Mouse (Mus musculus) embryonic facial prominence, embryonic 10.5 days (tissue): ENCODE data around the gene Hecw2. TPM values are rescaled to one million over a fixed set of nuclear protein-coding genes. Genes with fewer than 3 reads are reported as not detected.

Source experiments
- DNase-seq: peaks from one replicate; pipeline ENCODE4 v3.0.0-alpha.2; 2017; ENCODE audit warnings: low spot score
- H3K27ac ChIP-seq: fragments of 300-500 bp; sonication (generic); replicated peaks from 2 replicates; pipeline ENCODE4 v1.5.1; 2016; ENCODE audit warnings: mild to moderate bottlenecking
- H3K27me3 ChIP-seq: fragments of 300-500 bp; sonication (generic); replicated peaks from 2 replicates; pipeline ENCODE4 v1.6.1; 2016; ENCODE audit warnings: low read depth, mild to moderate bottlenecking; ENCODE audit not compliant: poor library complexity, severe bottlenecking
- H3K36me3 ChIP-seq: fragments of 300-500 bp; sonication (generic); replicated peaks from 2 replicates; pipeline ENCODE4 v1.6.1; 2016; ENCODE audit warnings: mild to moderate bottlenecking, moderate library complexity
- H3K4me1 ChIP-seq: fragments of 300-500 bp; sonication (generic); 2 replicates; pipeline ENCODE4 v1.6.1; 2016
- H3K4me3 ChIP-seq: fragments of 300-500 bp; sonication (generic); 2 replicates; pipeline ENCODE4 v1.5.1; 2016; ENCODE audit warnings: mild to moderate bottlenecking, moderate library complexity
- H3K9me3 ChIP-seq: fragments of 300-500 bp; sonication (generic); 2 replicates; pipeline ENCODE4 v1.6.1; 2016; ENCODE audit warnings: mild to moderate bottlenecking
- WGBS: fragments of 180-500 bp; shearing (Covaris S2); methylation state at CpG from one replicate; pipeline ENCODE4 v1.1.7; 2016; 5-methylcytosine and 5-hydroxymethylcytosine counted together
- polyA plus RNA-seq: library from polyadenylated mRNA; unstranded; fragments of >200 nt; fragmentation: Nextera tagmentation; extraction: Ambion mirVana; gene quantifications from 2 replicates; pipeline ENCODE4 v1.2.1, GENCODE M21; 2016

Hecw2 gene
- polyA plus RNA-seq, 1 experiment from 2014 or later: 3.9 TPM

- Histone ChIP-seq H3K27ac (no peak overlapping the region), H3K27me3 (no peaks in the 10 kb centered on the region), H3K36me3 (no peaks in the 10 kb centered on the region), H3K9me3 (no peaks in the 10 kb centered on the region), H3K4me3 (no peak overlapping the region), H3K4me1 (no peaks in the 10 kb centered on the region)
- DNase-seq: no peak
- WGBS: 79% methylated on average over 3 of the region's 3 CpGs
Observed at GRCm38 (mm10) chr1:53797811-53798210, 397.2 kb downstream of the Hecw2 start.

GRCm38 (mm10) chr1:53797074-53797473 lies 397.9 kb downstream of the Hecw2 start:
- no peak overlapping the region for H3K27ac ChIP-seq
- H3K36me3 ChIP-seq: no peaks in the 10 kb centered on the region
- H3K27me3 ChIP-seq: no peaks in the 10 kb centered on the region
- H3K9me3 ChIP-seq: no peaks in the 10 kb centered on the region
- H3K4me1 ChIP-seq: no peaks in the 10 kb centered on the region
- no peak overlapping the region for H3K4me3 ChIP-seq
- DNase-seq: no peak
- 91% methylated on average over 5 of the region's 5 CpGs for WGBS

GRCm38 (mm10) chr1:53796271-53796670 lies 398.7 kb downstream of the Hecw2 start:
- Histone ChIP-seq H3K27me3 (no peaks in the 10 kb centered on the region), H3K4me1 (no peaks in the 10 kb centered on the region), H3K9me3 (no peaks in the 10 kb centered on the region), H3K27ac (no peak overlapping the region), H3K4me3 (no peak overlapping the region), H3K36me3 (no peaks in the 10 kb centered on the region)
- 95% methylated on average over 6 of the region's 6 CpGs for whole genome bisulfite sequencing
- no peak for DNase-seq

GRCm38 (mm10) chr1:53795591-53795990 lies 399.4 kb downstream of the Hecw2 start:
- no peaks in the 10 kb centered on the region for H3K27me3 ChIP-seq
- H3K27ac ChIP-seq: no peak overlapping the region
- 69% methylated on average over 4 of the region's 4 CpGs for WGBS
- no peaks in the 10 kb centered on the region for H3K4me1 ChIP-seq
- DNase-seq: no peak
- no peaks in the 10 kb centered on the region for H3K36me3 ChIP-seq
- H3K4me3 ChIP-seq: no peak overlapping the region
- no peaks in the 10 kb centered on the region for H3K9me3 ChIP-seq

GRCm38 (mm10) chr1:53795081-53795480 lies 399.9 kb downstream of the Hecw2 start:
- 94% methylated on average over 5 of the region's 5 CpGs for WGBS
- Histone ChIP-seq H3K9me3 (no peaks in the 10 kb centered on the region), H3K27me3 (no peaks in the 10 kb centered on the region), H3K4me1 (no peaks in the 10 kb centered on the region), H3K36me3 (no peaks in the 10 kb centered on the region), H3K27ac (no peak overlapping the region), H3K4me3 (no peak overlapping the region)
- no peak for DNase-seq

- Histone ChIP-seq H3K4me3 (no peak overlapping the region), H3K27me3 (no peaks in the 10 kb centered on the region), H3K27ac (no peak overlapping the region), H3K9me3 (no peaks in the 10 kb centered on the region), H3K4me1 (no peaks in the 10 kb centered on the region), H3K36me3 (no peaks in the 10 kb centered on the region)
- DNase-seq: no peak
- 81% methylated on average over 2 of the region's 2 CpGs for WGBS
Observed at GRCm38 (mm10) chr1:53794279-53794678, 400.7 kb downstream of the Hecw2 start.

GRCm38 (mm10) chr1:53791343-53791742 lies 403.6 kb downstream of the Hecw2 start:
- Histone ChIP-seq H3K9me3 (no peaks in the 10 kb centered on the region), H3K36me3 (no peaks in the 10 kb centered on the region), H3K4me1 (no peaks in the 10 kb centered on the region), H3K27me3 (no peaks in the 10 kb centered on the region), H3K4me3 (no peak overlapping the region), H3K27ac (no peak overlapping the region)
- no peak for DNase-seq
- WGBS: 90% methylated on average over 2 of the region's 2 CpGs

GRCm38 (mm10) chr1:53784721-53785418 lies 410.1 kb downstream of the Hecw2 start, which contains the start of gene Stk17b:
TSS of gene Stk17b (minus strand) at chr1:53785224.
- H3K4me3 ChIP-seq: peak within 1 kb of the TSS; percentile 90
- DNase-seq: peak; percentile 97
- H3K36me3 ChIP-seq: no peaks in the 10 kb centered on the region
- no peaks in the 10 kb centered on the region for H3K4me1 ChIP-seq
- H3K9me3 ChIP-seq: no peaks in the 10 kb centered on the region
- no peaks in the 10 kb centered on the region for H3K27me3 ChIP-seq
- WGBS: under 1% methylated on average over 81 of the region's 81 CpGs
- peak within 1 kb of the TSS; percentile 91 for H3K27ac ChIP-seq

- DNase-seq: peak; percentile 55
- Histone ChIP-seq H3K4me3 (peak overlapping the region; percentile 90), H3K36me3 (no peaks in the 10 kb centered on the region), H3K27me3 (no peaks in the 10 kb centered on the region), H3K27ac (peak overlapping the region; percentile 91), H3K9me3 (no peaks in the 10 kb centered on the region), H3K4me1 (no peaks in the 10 kb centered on the region)
- under 1% methylated on average over 17 of the region's 17 CpGs for WGBS
Observed at GRCm38 (mm10) chr1:53784291-53784720, 410.7 kb downstream of the Hecw2 start.

DNA sequence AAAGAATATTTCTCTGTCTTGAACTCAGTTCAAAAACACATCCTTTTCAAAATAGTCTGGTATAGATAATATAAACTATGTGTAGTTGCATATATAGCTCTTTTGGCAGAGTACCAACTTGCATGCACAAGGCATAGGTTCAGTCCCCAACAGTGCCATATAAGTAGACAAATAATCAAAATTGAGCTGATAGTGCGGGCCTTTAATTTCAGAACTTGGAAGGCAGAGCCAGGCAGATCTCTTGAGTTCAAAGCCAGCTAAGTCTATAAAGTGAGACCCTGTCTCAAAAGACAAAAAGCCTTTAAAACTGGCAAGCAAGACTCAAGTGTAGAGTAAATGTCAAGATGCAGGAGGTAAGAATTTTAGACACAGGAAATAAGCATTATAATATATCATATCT lies 412.0 kb downstream of the Hecw2 start:
- Histone ChIP-seq H3K27me3 (no peaks in the 10 kb centered on the region), H3K4me3 (no peak overlapping the region), H3K36me3 (no peaks in the 10 kb centered on the region), H3K27ac (no peak overlapping the region), H3K4me1 (no peaks in the 10 kb centered on the region), H3K9me3 (no peaks in the 10 kb centered on the region)
- 93% methylated on average over 1 of the region's 1 CpGs for WGBS
- DNase-seq: no peak

- H3K4me1 ChIP-seq: no peaks in the 10 kb centered on the region
- DNase-seq: no peak
- no peaks in the 10 kb centered on the region for H3K27me3 ChIP-seq
- H3K9me3 ChIP-seq: no peaks in the 10 kb centered on the region
- H3K36me3 ChIP-seq: no peaks in the 10 kb centered on the region
- no peak overlapping the region for H3K4me3 ChIP-seq
- WGBS: 85% methylated on average over 3 of the region's 3 CpGs
- no peak overlapping the region for H3K27ac ChIP-seq
Observed at GRCm38 (mm10) chr1:53782079-53782478, 412.9 kb downstream of the Hecw2 start.

- no peak overlapping the region for H3K27ac ChIP-seq
- H3K27me3 ChIP-seq: no peaks in the 10 kb centered on the region
- H3K9me3 ChIP-seq: no peaks in the 10 kb centered on the region
- no peaks in the 10 kb centered on the region for H3K36me3 ChIP-seq
- no peak for DNase-seq
- H3K4me3 ChIP-seq: no peak overlapping the region
- no peaks in the 10 kb centered on the region for H3K4me1 ChIP-seq
- WGBS: 78% methylated on average over 1 of the region's 1 CpGs
Observed at GRCm38 (mm10) chr1:53781311-53781710, 413.7 kb downstream of the Hecw2 start.

GRCm38 (mm10) chr1:53776176-53776905 lies 418.6 kb downstream of the Hecw2 start:
- 93% methylated on average over 7 of the region's 7 CpGs for WGBS

More at GRCm38 (mm10) chr1:53776176-53776905, 418.6 kb downstream of the Hecw2 start:
- DNase-seq: no peak
- Histone ChIP-seq H3K4me1 (no peaks in the 10 kb centered on the region), H3K9me3 (no peaks in the 10 kb centered on the region), H3K27ac (no peak overlapping the region), H3K27me3 (no peaks in the 10 kb centered on the region), H3K4me3 (no peak overlapping the region), H3K36me3 (no peaks in the 10 kb centered on the region)
